Mouse (Mus musculus) heart, embryonic 14.5 days (tissue): ENCODE measurements around the gene Rere. TPM values are rescaled to one million over a fixed set of nuclear protein-coding genes. Genes with fewer than 3 reads are reported as not detected.

Source experiments
- ATAC-seq: fragments of 200-750 bp; cut with Nextera tagmentation; 2 replicates; pipeline ENCODE4 v1.8.0; 2017; ENCODE audit warnings: low read depth, moderate TSS enrichment; ENCODE audit not compliant: insufficient number of reproducible peaks, insufficient read depth, low FRiP score
- H3K27ac ChIP-seq, 2 experiments: fragments of 200-500 bp in 1 of 2; fragments of 300-500 bp in 1 of 2; sonication (generic) in 1 of 2; replicated peaks in 1 of 2; 2 replicates each; pipeline ENCODE4 v1.5.1; 2012 to 2014; ENCODE audit warnings: low read depth in 2 of 2, low read length in 2 of 2, control low read depth in 1 of 2, mild to moderate bottlenecking in 1 of 2, mixed read lengths in 1 of 2; ENCODE audit not compliant: control insufficient read depth in 1 of 2, insufficient read depth in 1 of 2
- H3K27me3 ChIP-seq: fragments of 300-500 bp; sonication (generic); 2 replicates; pipeline ENCODE4 v1.6.1; 2014; ENCODE audit warnings: mild to moderate bottlenecking, low read length, control low read depth; ENCODE audit not compliant: control insufficient read depth, insufficient read depth
- H3K36me3 ChIP-seq: fragments of 300-500 bp; sonication (generic); 2 replicates; pipeline ENCODE4 v1.6.1; 2014; ENCODE audit warnings: mild to moderate bottlenecking, control low read depth, low read length, mixed read lengths; ENCODE audit not compliant: control insufficient read depth, insufficient read depth
- H3K4me1 ChIP-seq, 2 experiments: fragments of 200-500 bp in 1 of 2; fragments of 300-500 bp in 1 of 2; sonication (generic) in 1 of 2; 2 replicates each; pipeline ENCODE4 v1.6.1; 2012 to 2014; ENCODE audit warnings: low read length in 2 of 2, control low read depth in 1 of 2, mixed read lengths in 1 of 2; ENCODE audit not compliant: control insufficient read depth in 2 of 2, insufficient read depth in 2 of 2
- H3K4me2 ChIP-seq: fragments of 300-500 bp; sonication (generic); 2 replicates; pipeline ENCODE4 v1.6.1; 2014; ENCODE audit warnings: mild to moderate bottlenecking, low read length
- H3K4me3 ChIP-seq, 2 experiments: fragments of 200-500 bp in 1 of 2; fragments of 300-500 bp in 1 of 2; sonication (generic) in 1 of 2; 2 replicates each; pipeline ENCODE4 v1.5.1; 2012 to 2014; ENCODE audit warnings: low read length in 2 of 2, mild to moderate bottlenecking in 2 of 2, control low read depth in 1 of 2, low read depth in 1 of 2, moderate library complexity in 1 of 2; ENCODE audit not compliant: control insufficient read depth in 1 of 2, insufficient read depth in 1 of 2
- H3K9ac ChIP-seq: fragments of 300-500 bp; sonication (generic); 2 replicates; pipeline ENCODE4 v1.6.1; 2014; ENCODE audit warnings: mild to moderate bottlenecking, low read length
- H3K9me3 ChIP-seq: fragments of 300-500 bp; sonication (generic); 2 replicates; pipeline ENCODE4 v1.6.1; 2016; ENCODE audit warnings: low read length, control low read depth; ENCODE audit not compliant: control insufficient read depth
- WGBS: fragments of 180-500 bp; shearing (Covaris S2); extraction: QIAGEN DNeasy Blood & Tissue Kit; methylation state at CpG from one replicate; pipeline ENCODE4 v1.1.7; 2014; 5-methylcytosine and 5-hydroxymethylcytosine counted together
- polyA plus RNA-seq: library from polyadenylated mRNA; unstranded; fragments of >200 nt; fragmentation: Nextera tagmentation; extraction: Ambion mirVana; gene quantifications from 2 replicates; pipeline ENCODE4 v1.2.1, GENCODE M21; 2014

Rere gene
- polyA plus RNA-seq, 1 experiment from 2014 or later = 28.5 TPM

DNA sequence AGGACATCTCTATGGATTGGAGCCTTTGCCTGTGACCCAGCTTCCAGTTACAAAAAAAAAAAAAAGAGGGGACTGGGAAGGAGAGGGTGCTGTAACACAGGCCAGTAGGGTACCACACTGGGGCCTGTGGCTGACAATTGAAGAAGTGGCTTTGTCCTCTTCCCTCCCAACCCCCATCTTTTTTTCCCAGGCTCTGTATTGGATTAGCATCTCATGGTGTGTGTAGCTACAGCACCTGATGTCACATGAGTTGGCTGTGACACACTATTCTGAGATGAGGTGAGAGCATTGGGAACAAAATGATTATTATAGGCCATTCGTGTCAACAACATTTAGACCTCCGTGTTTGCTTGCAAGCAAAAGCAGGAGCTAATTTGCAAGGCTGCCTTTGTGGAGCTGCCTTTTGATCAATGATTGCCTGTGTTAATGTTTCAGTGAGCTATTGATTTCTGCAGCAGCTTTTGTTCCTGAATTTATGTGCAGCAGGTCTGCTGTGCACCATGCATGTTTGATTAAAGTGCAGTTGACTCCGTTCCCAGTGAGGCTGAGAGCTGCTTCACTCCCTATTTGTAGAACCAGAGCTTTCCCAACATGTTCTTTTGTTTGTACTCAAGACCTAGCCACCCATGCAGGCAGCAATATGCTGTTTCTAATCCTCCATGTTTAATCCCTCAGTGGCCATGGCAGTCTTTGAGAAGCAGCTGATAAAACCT, 325.2 kb downstream of the Rere start:
- 84% methylated on average over 3 of the region's 3 CpGs for WGBS
- Histone ChIP-seq H3K27ac (no peak overlapping the region), H3K27me3 (no peaks in the 10 kb centered on the region), H3K36me3 (peaks cover 10% of the 10 kb centered on the region), H3K4me3 (no peak overlapping the region), H3K4me1 (peaks cover 5% of the 10 kb centered on the region in 2 experiments; a peak in 3 of 4 replicates), H3K9me3 (no peaks in the 10 kb centered on the region), H3K9ac (no peak overlapping the region), H3K4me2 (no peak overlapping the region)
- no peak for ATAC-seq

GRCm38 (mm10) chr4:150608670-150609069, 327.2 kb downstream of the Rere start:
- H3K27me3 ChIP-seq = no peaks in the 10 kb centered on the region
- peaks cover 31% of the 10 kb centered on the region for H3K36me3 ChIP-seq
- peaks cover 5% of the 10 kb centered on the region in 2 experiments; a peak in 3 of 4 replicates for H3K4me1 ChIP-seq
- no peak overlapping the region for H3K9ac ChIP-seq
- no peak overlapping the region for H3K4me3 ChIP-seq
- H3K9me3 ChIP-seq = no peaks in the 10 kb centered on the region
- no peak overlapping the region for H3K27ac ChIP-seq
- WGBS = 91% methylated on average over 3 of the region's 3 CpGs
- ATAC-seq = no peak
- no peak overlapping the region for H3K4me2 ChIP-seq

- Histone ChIP-seq H3K4me3 (no peak overlapping the region), H3K4me1 (peaks cover 5% of the 10 kb centered on the region in 2 experiments; a peak in 3 of 4 replicates), H3K27me3 (no peaks in the 10 kb centered on the region), H3K36me3 (peaks cover 82% of the 10 kb centered on the region), H3K4me2 (no peak overlapping the region), H3K9ac (no peak overlapping the region), H3K9me3 (no peaks in the 10 kb centered on the region), H3K27ac (no peak overlapping the region)
- WGBS = 86% methylated on average over 7 of the region's 7 CpGs
- ATAC-seq = no peak
Measured at GRCm38 (mm10) chr4:150613715-150614114, 332.3 kb downstream of the Rere start.

- H3K4me1 ChIP-seq = peaks cover 2 to 4% of the 10 kb centered on the region in 2 experiments; a peak in 2 of 4 replicates
- peaks cover 99% of the 10 kb centered on the region for H3K36me3 ChIP-seq
- no peak overlapping the region for H3K9ac ChIP-seq
- H3K4me2 ChIP-seq = no peak overlapping the region
- no peak overlapping the region for H3K4me3 ChIP-seq
- WGBS = 91% methylated on average over 12 of the region's 12 CpGs
- H3K27ac ChIP-seq = no peak overlapping the region
- no peaks in the 10 kb centered on the region for H3K9me3 ChIP-seq
- 0 out of 2 replicates have a peak, but pooled peaks have one; percentile 27 for ATAC-seq
- no peaks in the 10 kb centered on the region for H3K27me3 ChIP-seq
Measured at GRCm38 (mm10) chr4:150615251-150616028, 334.0 kb downstream of the Rere start.

DNA sequence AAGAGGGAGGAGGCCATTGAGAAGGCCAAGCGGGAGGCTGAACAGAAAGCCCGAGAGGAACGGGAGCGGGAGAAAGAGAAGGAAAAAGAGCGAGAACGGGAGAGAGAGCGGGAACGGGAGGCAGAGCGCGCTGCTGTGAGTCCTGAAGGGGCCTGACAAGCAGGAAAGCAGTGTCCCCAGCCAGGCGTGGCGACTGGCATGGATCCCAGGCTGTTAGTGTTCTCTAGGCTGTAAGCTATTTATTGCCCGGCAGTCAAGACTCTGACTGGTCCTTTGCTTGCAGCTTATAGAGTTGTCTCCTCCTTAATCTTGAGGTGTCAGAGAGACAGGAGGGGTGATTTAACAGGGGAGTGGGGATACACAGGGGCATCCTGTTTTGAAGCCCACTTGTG, 334.6 kb downstream of the Rere start:
- no peak for ATAC-seq
- no peaks in the 10 kb centered on the region for H3K9me3 ChIP-seq
- 80% methylated on average over 13 of the region's 13 CpGs for WGBS

DNA sequence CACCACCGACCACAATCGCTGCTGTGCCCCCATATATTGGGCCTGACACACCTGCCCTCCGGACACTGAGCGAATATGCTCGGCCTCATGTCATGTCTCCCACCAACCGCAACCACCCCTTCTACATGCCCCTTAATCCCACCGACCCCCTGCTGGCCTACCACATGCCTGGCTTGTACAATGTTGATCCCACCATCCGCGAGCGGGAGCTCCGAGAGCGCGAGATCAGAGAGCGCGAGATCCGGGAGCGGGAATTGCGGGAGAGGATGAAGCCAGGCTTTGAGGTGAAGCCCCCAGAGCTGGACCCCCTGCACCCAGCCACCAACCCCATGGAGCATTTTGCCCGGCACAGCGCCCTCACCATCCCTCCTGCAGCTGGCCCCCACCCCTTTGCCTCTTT, 335.4 kb downstream of the Rere start:
- H3K27ac ChIP-seq = no peak overlapping the region
- WGBS = 93% methylated on average over 20 of the region's 20 CpGs
- H3K9ac ChIP-seq = no peak overlapping the region
- no peak overlapping the region for H3K4me3 ChIP-seq
- no peaks in the 10 kb centered on the region for H3K4me1 ChIP-seq
- no peaks in the 10 kb centered on the region for H3K27me3 ChIP-seq
- ATAC-seq = no peak
- H3K4me2 ChIP-seq = no peak overlapping the region
- H3K9me3 ChIP-seq = no peaks in the 10 kb centered on the region
- peaks cover 92% of the 10 kb centered on the region for H3K36me3 ChIP-seq

More for the DNA sequence above, 334.6 kb downstream of the Rere start:
- H3K36me3 ChIP-seq = peaks cover 99% of the 10 kb centered on the region
- H3K4me1 ChIP-seq = no peaks in the 10 kb centered on the region
- no peak overlapping the region for H3K9ac ChIP-seq
- no peaks in the 10 kb centered on the region for H3K27me3 ChIP-seq
- H3K4me2 ChIP-seq = no peak overlapping the region
- no peak overlapping the region for H3K27ac ChIP-seq
- H3K4me3 ChIP-seq = no peak overlapping the region

DNA sequence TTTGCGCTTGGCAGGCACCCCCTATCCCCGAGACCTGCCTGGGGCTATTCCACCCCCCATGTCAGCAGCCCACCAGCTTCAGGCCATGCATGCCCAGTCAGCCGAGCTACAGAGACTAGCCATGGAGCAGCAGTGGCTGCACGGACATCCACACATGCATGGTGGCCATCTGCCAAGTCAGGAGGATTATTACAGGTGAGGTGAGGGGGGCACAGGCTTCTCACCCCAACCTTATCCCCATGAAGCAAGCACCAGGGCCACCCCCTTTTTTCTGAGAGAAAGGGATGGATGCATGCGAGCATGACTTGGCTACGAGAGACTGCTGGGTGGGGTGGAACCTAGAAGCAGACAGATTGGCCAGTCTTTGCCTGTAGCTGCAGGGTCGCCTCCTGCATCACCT, 337.6 kb downstream of the Rere start:
- Histone ChIP-seq H3K4me2 (no peak overlapping the region), H3K27me3 (no peaks in the 10 kb centered on the region), H3K9ac (no peak overlapping the region), H3K4me3 (no peak overlapping the region), H3K4me1 (no peaks in the 10 kb centered on the region), H3K36me3 (peaks cover 82% of the 10 kb centered on the region), H3K27ac (no peak overlapping the region), H3K9me3 (no peaks in the 10 kb centered on the region)
- WGBS = 88% methylated on average over 7 of the region's 7 CpGs
- no peak for ATAC-seq
